Mouse (Mus musculus) urinary bladder, postnatal 10 days (tissue): ENCODE measurements around the gene Trip6.

Experiments used
- DNase-seq: peaks from one replicate; pipeline ENCODE4 v3.0.0; 2022; ENCODE audit warnings: low spot score

The Trip6 gene

GRCm38 (mm10) chr5:137338663-137339289 lies 24.6 kb upstream of the Trip6 start:
- no peak for DNase-seq

- DNase-seq = peak; percentile 65
These were observed 24.1 kb upstream of the Trip6 start for GRCm38 (mm10) chr5:137338256-137338655.

- DNase-seq = no peak
These were observed 23.0 kb upstream of the Trip6 start for GRCm38 (mm10) chr5:137337190-137337589.

- DNase-seq = no peak
These were observed 20.9 kb upstream of the Trip6 start for GRCm38 (mm10) chr5:137335066-137335465.

GRCm38 (mm10) chr5:137334317-137334716 lies 20.1 kb upstream of the Trip6 start:
- DNase-seq = no peak

- DNase-seq = peak; percentile 77
These were observed 19.4 kb upstream of the Trip6 start, which contains the start of gene Slc12a9 for GRCm38 (mm10) chr5:137333512-137334174. TSS of gene Slc12a9 (minus strand) at chr5:137333597.

GRCm38 (mm10) chr5:137332857-137333511 lies 18.8 kb upstream of the Trip6 start:
- DNase-seq = no peak

- DNase-seq = no peak
These were observed 16.7 kb upstream of the Trip6 start for GRCm38 (mm10) chr5:137330910-137331309.

GRCm38 (mm10) chr5:137320996-137321395 lies 6.8 kb upstream of the Trip6 start:
- DNase-seq = no peak

GRCm38 (mm10) chr5:137318570-137318969 lies 4.4 kb upstream of the Trip6 start:
- no peak for DNase-seq

- DNase-seq = no peak
These were observed 3.2 kb upstream of the Trip6 start for GRCm38 (mm10) chr5:137317361-137317760.

GRCm38 (mm10) chr5:137315084-137315903 lies 1.1 kb upstream of the Trip6 start:
- DNase-seq = no peak

- no peak for DNase-seq
These were observed 575 bp downstream of the Trip6 start for GRCm38 (mm10) chr5:137313466-137314192.

GRCm38 (mm10) chr5:137308356-137308755 lies 5.8 kb downstream of the Trip6 start:
- no peak for DNase-seq

GRCm38 (mm10) chr5:137307071-137307912 lies 6.9 kb downstream of the Trip6 start, which contains the start of gene Srrt:
TSS of gene Srrt (minus strand) at chr5:137307674.
- DNase-seq = peak; percentile 65

GRCm38 (mm10) chr5:137306439-137307005 lies 7.7 kb downstream of the Trip6 start:
- DNase-seq = no peak

GRCm38 (mm10) chr5:137305822-137306221 lies 8.4 kb downstream of the Trip6 start:
- DNase-seq = no peak

- no peak for DNase-seq
These were observed 9.4 kb downstream of the Trip6 start for GRCm38 (mm10) chr5:137304816-137305215.

GRCm38 (mm10) chr5:137304165-137304564 lies 10.0 kb downstream of the Trip6 start:
- no peak for DNase-seq

GRCm38 (mm10) chr5:137303609-137304008 lies 10.6 kb downstream of the Trip6 start:
- no peak for DNase-seq
